Mouse (Mus musculus) brain, embryonic 18.5 days (tissue): ENCODE measurements around the gene Magea2.
"Not testable (repeated sequence)": the region's sequence is repeated elsewhere in the genome, so short reads cannot be mapped to it uniquely, and the experiment has no call there.

Experiments used
- DNase-seq: peaks from one replicate; pipeline ENCODE4 v3.0.0-alpha.2; 2012; ENCODE audit warnings: low read depth, low spot score

Magea2 gene

GRCm38 (mm10) chrX:155093566-155093965 is at the start of gene Magea2:
Gene Magea2 (minus strand): TSS chrX:155093666.
- DNase-seq = not testable (repeated sequence)

- DNase-seq = not testable (repeated sequence)
Observed at GRCm38 (mm10) chrX:155128312-155128711, 34.8 kb upstream of the Magea2 start, which contains the start of gene Cldn34b2. Gene Cldn34b2 (minus strand): TSS chrX:155128412.

GRCm38 (mm10) chrX:155098024-155098423 is 4.6 kb upstream of the Magea2 start:
- DNase-seq = no peak

GRCm38 (mm10) chrX:155089693-155090092 is 3.8 kb downstream of the Magea2 start, which contains the start of gene Magea1:
Gene Magea1 (minus strand): TSS chrX:155089793.
- DNase-seq = not testable (repeated sequence)

GRCm38 (mm10) chrX:155063045-155063444 is 30.4 kb downstream of the Magea2 start, which contains the start of gene Magea5:
Gene Magea5 (minus strand): TSS chrX:155063145.
- DNase-seq = not testable (repeated sequence)

GRCm38 (mm10) chrX:154995750-154996149 is 97.7 kb downstream of the Magea2 start, which contains the start of gene Magea8:
Gene Magea8 (minus strand): TSS chrX:154995850.
- not testable (repeated sequence) for DNase-seq
